Mouse (Mus musculus): ENCODE measurements at regions not wholly inside any gene's neighbourhood (a gene's known extent, or its start where the extent isn't known, plus 50 kb on each side); places are given as distances from the start of the nearest gene placed in this dataset.

GRCm38 (mm10) chr5:118351301-118351700 is 106.3 kb downstream of the 2410131K14Rik start:
- no peaks in the 10 kb centered on the region; the same call in 1 of the 2 replicates for H3K27me3 ChIP-seq (replicated peaks; ENCODE audit: control insufficient read depth, insufficient read depth, low read length)
- no peaks in the 10 kb centered on the region for H3K4me1 ChIP-seq (replicated peaks; ENCODE audit: control insufficient read depth, insufficient read depth, low read length)
- DNase-seq (ENCODE audit: low spot score) (no peak), ATAC-seq (replicated peaks; ENCODE audit: low FRiP score) (no peak)
- 30% methylated on average over 1 of the region's 1 CpGs for WGBS
- H3K9ac ChIP-seq (ENCODE audit: low read depth, low read length): no peak overlapping the region
- H3K27ac ChIP-seq (ENCODE audit: low read depth, low read length): no peak overlapping the region
- no peaks in the 10 kb centered on the region for H3K9me3 ChIP-seq (ENCODE audit: control insufficient read depth, low read length)
- no peak overlapping the region for H3K4me3 ChIP-seq (ENCODE audit: low read depth, low read length)
- H3K4me2 ChIP-seq: no peak overlapping the region
- H3K36me3 ChIP-seq (ENCODE audit: control insufficient read depth, insufficient read depth, low read length): no peaks in the 10 kb centered on the region

GRCm38 (mm10) chr5:118352142-118352541 is 107.1 kb downstream of the 2410131K14Rik start:
- Histone ChIP-seq H3K9me3 (ENCODE audit: control insufficient read depth, low read length) (no peaks in the 10 kb centered on the region), H3K27me3 (replicated peaks; ENCODE audit: control insufficient read depth, insufficient read depth, low read length) (no peaks in the 10 kb centered on the region), H3K4me2 (no peak overlapping the region), H3K4me1 (replicated peaks; ENCODE audit: control insufficient read depth, insufficient read depth, low read length) (no peaks in the 10 kb centered on the region), H3K27ac (ENCODE audit: low read depth, low read length) (no peak overlapping the region), H3K4me3 (ENCODE audit: low read depth, low read length) (no peak overlapping the region), H3K36me3 (ENCODE audit: control insufficient read depth, insufficient read depth, low read length) (no peaks in the 10 kb centered on the region), H3K9ac (ENCODE audit: low read depth, low read length) (no peak overlapping the region)
- WGBS: 89% methylated on average over 4 of the region's 4 CpGs
- no peak for ATAC-seq (replicated peaks; ENCODE audit: low FRiP score)
- no peak for DNase-seq (ENCODE audit: low spot score)

DNA sequence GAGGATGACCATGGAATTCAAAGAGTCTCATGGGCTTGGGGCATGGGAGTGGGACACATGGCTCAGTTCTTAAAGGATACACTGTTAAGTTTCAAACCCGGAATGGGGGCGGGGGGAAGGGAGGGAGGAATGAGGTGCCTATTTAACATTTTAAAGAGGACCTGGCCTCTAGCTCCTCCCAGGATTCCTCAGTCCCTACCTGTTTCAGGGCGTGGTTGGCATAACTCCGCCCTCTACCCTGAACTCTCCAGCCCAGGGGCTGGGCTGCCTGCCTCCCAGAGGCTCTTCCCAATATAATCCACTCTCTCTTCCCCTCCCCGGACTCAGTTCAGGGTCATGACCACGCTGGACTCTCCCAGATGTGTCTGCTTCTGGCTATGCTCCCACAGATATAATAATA is 108.0 kb downstream of the 2410131K14Rik start:
- Histone ChIP-seq H3K9me3 (ENCODE audit: control insufficient read depth, low read length) (no peaks in the 10 kb centered on the region), H3K36me3 (ENCODE audit: control insufficient read depth, insufficient read depth, low read length) (no peaks in the 10 kb centered on the region), H3K4me2 (no peak overlapping the region), H3K27me3 (replicated peaks; ENCODE audit: control insufficient read depth, insufficient read depth, low read length) (no peaks in the 10 kb centered on the region), H3K9ac (ENCODE audit: low read depth, low read length) (no peak overlapping the region), H3K4me1 (replicated peaks; ENCODE audit: control insufficient read depth, insufficient read depth, low read length) (no peaks in the 10 kb centered on the region), H3K4me3 (ENCODE audit: low read depth, low read length) (no peak overlapping the region), H3K27ac (ENCODE audit: low read depth, low read length) (no peak overlapping the region)
- WGBS: 45% methylated on average over 6 of the region's 6 CpGs
- DNase-seq (ENCODE audit: low spot score): no peak
- no peak for ATAC-seq (replicated peaks; ENCODE audit: low FRiP score)

GRCm38 (mm10) chr5:118353689-118354088 is 108.7 kb downstream of the 2410131K14Rik start:
- H3K9me3 ChIP-seq (ENCODE audit: control insufficient read depth, low read length): no peaks in the 10 kb centered on the region
- no peaks in the 10 kb centered on the region for H3K27me3 ChIP-seq (replicated peaks; ENCODE audit: control insufficient read depth, insufficient read depth, low read length)
- H3K4me1 ChIP-seq (replicated peaks; ENCODE audit: control insufficient read depth, insufficient read depth, low read length): no peaks in the 10 kb centered on the region
- no peak overlapping the region for H3K9ac ChIP-seq (ENCODE audit: low read depth, low read length)
- H3K4me2 ChIP-seq: peak overlapping the region; percentile 29
- H3K27ac ChIP-seq (ENCODE audit: low read depth, low read length): no peak overlapping the region
- DNase-seq (ENCODE audit: low spot score) (no peak), ATAC-seq (replicated peaks; ENCODE audit: low FRiP score) (no peak)
- 36% methylated on average over 9 of the region's 9 CpGs for WGBS
- no peak overlapping the region for H3K4me3 ChIP-seq (ENCODE audit: low read depth, low read length)
- H3K36me3 ChIP-seq (ENCODE audit: control insufficient read depth, insufficient read depth, low read length): no peaks in the 10 kb centered on the region

GRCm38 (mm10) chr5:118354127-118354526 is 109.1 kb downstream of the 2410131K14Rik start:
- Histone ChIP-seq H3K9ac (ENCODE audit: low read depth, low read length) (no peak overlapping the region), H3K36me3 (ENCODE audit: control insufficient read depth, insufficient read depth, low read length) (no peaks in the 10 kb centered on the region), H3K4me3 (ENCODE audit: low read depth, low read length) (no peak overlapping the region), H3K27me3 (replicated peaks; ENCODE audit: control insufficient read depth, insufficient read depth, low read length) (no peaks in the 10 kb centered on the region), H3K4me2 (peak overlapping the region; percentile 29), H3K4me1 (replicated peaks; ENCODE audit: control insufficient read depth, insufficient read depth, low read length) (no peaks in the 10 kb centered on the region), H3K27ac (ENCODE audit: low read depth, low read length) (no peak overlapping the region), H3K9me3 (ENCODE audit: control insufficient read depth, low read length) (no peaks in the 10 kb centered on the region)
- DNase-seq (ENCODE audit: low spot score) (no peak), ATAC-seq (replicated peaks; ENCODE audit: low FRiP score) (no peak)
- 27% methylated on average over 5 of the region's 5 CpGs for WGBS

DNA sequence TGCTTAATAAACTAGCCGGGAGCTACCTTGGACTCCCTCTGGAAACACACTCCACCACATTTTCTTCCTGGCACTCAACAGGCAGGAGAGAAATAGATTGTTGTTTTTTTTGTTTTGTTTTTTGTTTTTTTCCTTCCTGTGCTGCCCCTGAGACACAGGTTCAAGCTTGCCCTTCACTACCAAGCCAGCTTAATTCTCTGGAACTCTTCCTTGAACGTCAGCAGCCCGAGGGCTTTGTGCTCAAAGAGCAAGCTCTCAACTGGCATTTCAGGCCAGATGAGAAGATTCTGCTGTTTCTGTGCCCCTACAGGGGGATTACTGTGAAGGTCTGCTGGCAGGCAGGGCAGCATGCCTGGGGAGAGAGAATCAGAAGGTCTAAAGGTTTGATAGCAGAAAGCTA is 109.8 kb downstream of the 2410131K14Rik start:
- Histone ChIP-seq H3K36me3 (ENCODE audit: control insufficient read depth, insufficient read depth, low read length) (no peaks in the 10 kb centered on the region), H3K27me3 (replicated peaks; ENCODE audit: control insufficient read depth, insufficient read depth, low read length) (no peaks in the 10 kb centered on the region), H3K9me3 (ENCODE audit: control insufficient read depth, low read length) (no peaks in the 10 kb centered on the region), H3K4me2 (no peak overlapping the region), H3K4me3 (ENCODE audit: low read depth, low read length) (no peak overlapping the region), H3K27ac (ENCODE audit: low read depth, low read length) (no peak overlapping the region), H3K9ac (ENCODE audit: low read depth, low read length) (no peak overlapping the region), H3K4me1 (replicated peaks; ENCODE audit: control insufficient read depth, insufficient read depth, low read length) (peaks cover 3% of the 10 kb centered on the region; the same call in 1 of the 2 replicates)
- no peak for ATAC-seq (replicated peaks; ENCODE audit: low FRiP score)
- DNase-seq (ENCODE audit: low spot score): no peak
- 61% methylated on average over 3 of the region's 3 CpGs for WGBS

- no peaks in the 10 kb centered on the region for H3K27me3 ChIP-seq (replicated peaks; ENCODE audit: control insufficient read depth, insufficient read depth, low read length)
Observed at GRCm38 (mm10) chr5:118355287-118355686, 110.3 kb downstream of the 2410131K14Rik start.

GRCm38 (mm10) chr5:118355691-118356337 is 110.8 kb downstream of the 2410131K14Rik start:
- no peak overlapping the region for H3K4me3 ChIP-seq (ENCODE audit: low read depth, low read length)
- 77% methylated on average over 11 of the region's 11 CpGs for WGBS
- H3K27ac ChIP-seq (ENCODE audit: low read depth, low read length): no peak overlapping the region
- no peaks in the 10 kb centered on the region for H3K9me3 ChIP-seq (ENCODE audit: control insufficient read depth, low read length)
- no peak for DNase-seq (ENCODE audit: low spot score)
- no peaks in the 10 kb centered on the region for H3K27me3 ChIP-seq (replicated peaks; ENCODE audit: control insufficient read depth, insufficient read depth, low read length)
- H3K36me3 ChIP-seq (ENCODE audit: control insufficient read depth, insufficient read depth, low read length): no peaks in the 10 kb centered on the region
- peaks cover 11% of the 10 kb centered on the region for H3K4me1 ChIP-seq (replicated peaks; ENCODE audit: control insufficient read depth, insufficient read depth, low read length)
- no peak overlapping the region for H3K9ac ChIP-seq (ENCODE audit: low read depth, low read length)
- ATAC-seq (replicated peaks; ENCODE audit: low FRiP score): no peak
- H3K4me2 ChIP-seq: no peak overlapping the region

More at GRCm38 (mm10) chr5:118355287-118355686, 110.3 kb downstream of the 2410131K14Rik start:
- ATAC-seq (replicated peaks; ENCODE audit: low FRiP score) (no peak), DNase-seq (ENCODE audit: low spot score) (no peak)
- Histone ChIP-seq H3K4me1 (replicated peaks; ENCODE audit: control insufficient read depth, insufficient read depth, low read length) (peaks cover 7% of the 10 kb centered on the region), H3K36me3 (ENCODE audit: control insufficient read depth, insufficient read depth, low read length) (no peaks in the 10 kb centered on the region), H3K9me3 (ENCODE audit: control insufficient read depth, low read length) (no peaks in the 10 kb centered on the region), H3K9ac (ENCODE audit: low read depth, low read length) (no peak overlapping the region), H3K4me3 (ENCODE audit: low read depth, low read length) (no peak overlapping the region), H3K4me2 (no peak overlapping the region), H3K27ac (ENCODE audit: low read depth, low read length) (no peak overlapping the region)
- 81% methylated on average over 5 of the region's 5 CpGs for WGBS

- DNase-seq (ENCODE audit: low spot score): no peak
- WGBS: 41% methylated on average over 13 of the region's 13 CpGs
- Histone ChIP-seq H3K9ac (ENCODE audit: low read depth, low read length) (no peak overlapping the region), H3K36me3 (ENCODE audit: control insufficient read depth, insufficient read depth, low read length) (no peaks in the 10 kb centered on the region), H3K4me1 (replicated peaks; ENCODE audit: control insufficient read depth, insufficient read depth, low read length) (peaks cover 22% of the 10 kb centered on the region), H3K4me2 (peak overlapping the region; percentile 45), H3K27ac (ENCODE audit: low read depth, low read length) (no peak overlapping the region), H3K9me3 (ENCODE audit: control insufficient read depth, low read length) (no peaks in the 10 kb centered on the region), H3K4me3 (ENCODE audit: low read depth, low read length) (no peak overlapping the region), H3K27me3 (replicated peaks; ENCODE audit: control insufficient read depth, insufficient read depth, low read length) (0 out of 2 replicates have a peak, but pooled peaks cover 3% of the 10 kb centered on the region)
- ATAC-seq (replicated peaks; ENCODE audit: low FRiP score): no peak
Observed at GRCm38 (mm10) chr5:118359646-118360373, 114.8 kb downstream of the 2410131K14Rik start.
